Mouse (Mus musculus) mesoderm, embryonic 11.5 days (tissue): ENCODE measurements around the gene Serpinb9d.
"Not testable (repeated sequence)": the region's sequence is repeated elsewhere in the genome, so short reads cannot be mapped to it uniquely, and the experiment has no call there.

ENCODE experiments used
- DNase-seq: peaks from one replicate; pipeline ENCODE4 v3.0.0-alpha.2; 2012; ENCODE audit warnings: low read depth, low spot score

Gene Serpinb9d

GRCm38 (mm10) chr13:33192659-33193058, at the start of gene Serpinb9d:
Gene Serpinb9d, plus strand, starts transcription at chr13:33192959.
- DNase-seq, result no peak

- DNase-seq, result no peak
Measured at GRCm38 (mm10) chr13:33159642-33160041, 33.1 kb upstream of the Serpinb9d start, which contains the start of gene Serpinb9c. Gene Serpinb9c, minus strand, starts transcription at chr13:33159742.

- DNase-seq, result not testable (repeated sequence)
Measured at GRCm38 (mm10) chr13:33190486-33190885, 2.3 kb upstream of the Serpinb9d start.

- DNase-seq, result no peak
Measured at GRCm38 (mm10) chr13:33199740-33200139, 7.0 kb downstream of the Serpinb9d start.

- DNase-seq, result not testable (repeated sequence)
Measured at GRCm38 (mm10) chr13:33249312-33249711, 56.6 kb downstream of the Serpinb9d start, which contains the start of gene Serpinb9e. Gene Serpinb9e, plus strand, starts transcription at chr13:33249612.
